Mouse (Mus musculus) hematopoietic stem cell, adult 5-6 weeks (primary cell): ENCODE measurements around the gene Rela. TPM values are rescaled to one million over a fixed set of nuclear protein-coding genes. Genes with fewer than 3 reads are reported as not detected.

Experiments used
- ATAC-seq, 2 experiments: fragments of 125-278 bp in 1 of 2; replicated peaks in 1 of 2; 2 replicates each; pipeline ENCODE4 v1.8.0; 2016 to 2017; ENCODE audit warnings: inconsistent platforms in 2 of 2, mild to moderate bottlenecking in 2 of 2, moderate number of reproducible peaks in 2 of 2, low read depth in 1 of 2, moderate TSS enrichment in 1 of 2; ENCODE audit not compliant: low FRiP score in 2 of 2, poor library complexity in 2 of 2, severe bottlenecking in 2 of 2, insufficient read depth in 1 of 2, low TSS enrichment in 1 of 2
- total RNA-seq: library from RNA; stranded (forward); fragments of 172-1452, 232-1000 nt; gene quantifications from 2 replicates; pipeline ENCODE4 v1.2.3, GENCODE M21; 2017

Gene Rela
- total RNA-seq = 44.7 and 74.6 TPM in 2 replicates

- ATAC-seq = peak; percentile 84 to 89
Observed at GRCm38 (mm10) chr19:5637069-5638047, at the start of gene Rela. Gene Rela, plus strand, starts transcription at chr19:5637483.

- ATAC-seq = no peak
Observed at GRCm38 (mm10) chr19:5589159-5589558, 48.1 kb upstream of the Rela start.

- ATAC-seq = no peak
Observed at GRCm38 (mm10) chr19:5591888-5592287, 45.4 kb upstream of the Rela start.

- peak in 1 of 2 experiments; percentile 27; a peak in 1 of 4 replicates for ATAC-seq
Observed at GRCm38 (mm10) chr19:5599224-5599623, 38.1 kb upstream of the Rela start.

- peak; percentile 80 to 88 for ATAC-seq
Observed at GRCm38 (mm10) chr19:5601752-5602541, 35.3 kb upstream of the Rela start, which contains the start of gene Rnaseh2c. Gene Rnaseh2c, plus strand, starts transcription at chr19:5601873.

- ATAC-seq = no peak
Observed at GRCm38 (mm10) chr19:5603664-5604063, 33.6 kb upstream of the Rela start.

GRCm38 (mm10) chr19:5605126-5605525 is 32.2 kb upstream of the Rela start:
- ATAC-seq = no peak

GRCm38 (mm10) chr19:5606196-5606595 is 31.1 kb upstream of the Rela start:
- ATAC-seq = no peak

- ATAC-seq = no peak
Observed at GRCm38 (mm10) chr19:5607705-5608410, 29.4 kb upstream of the Rela start.

GRCm38 (mm10) chr19:5608707-5609106 is 28.6 kb upstream of the Rela start:
- no peak for ATAC-seq

GRCm38 (mm10) chr19:5609171-5609546 is 28.1 kb upstream of the Rela start:
- ATAC-seq = no peak

GRCm38 (mm10) chr19:5609547-5610404 is 27.5 kb upstream of the Rela start, which contains the start of gene Kat5:
Gene Kat5, minus strand, starts transcription at chr19:5610237.
- peak; percentile 78 to 85 for ATAC-seq

GRCm38 (mm10) chr19:5611973-5612372 is 25.3 kb upstream of the Rela start:
- ATAC-seq = no peak

GRCm38 (mm10) chr19:5612762-5613411 is 24.4 kb upstream of the Rela start:
- ATAC-seq = 0 out of 4 replicates have a peak, but pooled peaks of 1 of the 2 experiments have one; percentile 9

GRCm38 (mm10) chr19:5614953-5615352 is 22.3 kb upstream of the Rela start:
- ATAC-seq = no peak

GRCm38 (mm10) chr19:5620007-5620406 is 17.3 kb upstream of the Rela start:
- ATAC-seq = no peak
